9 mouse cellular contexts compared by ENCODE assay signal in the genomic region with DNA sequence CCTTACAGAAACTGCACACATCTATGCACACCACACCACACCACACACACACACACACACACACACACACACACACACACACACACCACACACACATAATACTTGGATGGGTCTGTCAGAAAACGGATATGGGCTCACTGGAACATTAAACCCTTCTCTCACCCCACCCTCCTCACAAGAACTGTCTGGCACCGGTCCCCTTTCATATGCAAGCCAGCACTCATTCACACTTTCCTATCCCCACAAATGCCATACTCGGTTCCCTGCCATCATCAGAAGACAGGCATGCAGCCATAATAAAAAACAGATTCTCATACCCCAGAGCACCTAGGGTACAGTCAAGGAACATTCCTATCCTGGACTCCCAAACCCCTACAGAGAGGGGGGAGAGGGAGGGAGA. TPM values are rescaled to one million over a fixed set of nuclear protein-coding genes. Genes with fewer than 3 reads are reported as not detected.
DNase-seq lines count a peak whose midpoint lies in the region; ATAC-seq lines count a peak whose summit lies in the region.
"Had no signal": no experiment of that assay in that cellular context is flagged by ENCODE, and none has a peak within 500 bp of the region (broad histone marks: within the 10 kb centered on the region; RNA-seq: fewer than 3 reads in every experiment).

No protein-coding gene starts in this region.

- WGBS in heart, embryonic 12.5 days, result 38% methylated on average over 3 of the region's 3 CpGs
- 47% methylated on average over 3 of the region's 3 CpGs for WGBS in embryonic facial prominence, embryonic 10.5 days
- WGBS in hindbrain, embryonic 15.5 days, result 50% methylated on average over 3 of the region's 3 CpGs
- WGBS in midbrain, embryonic 14.5 days, result 70% methylated on average over 3 of the region's 3 CpGs

- peaks cover 28% of the 10 kb centered on the region for H3K4me1 ChIP-seq in heart, embryonic 12.5 days (replicated peaks)
- peaks cover 25% of the 10 kb centered on the region for H3K4me1 ChIP-seq in embryonic facial prominence, embryonic 10.5 days
- peaks cover 26% of the 10 kb centered on the region for H3K4me1 ChIP-seq in hindbrain, embryonic 15.5 days (replicated peaks)
- peaks cover 8% of the 10 kb centered on the region; the same call in 1 of the 2 replicates for H3K4me1 ChIP-seq in midbrain, embryonic 14.5 days (ENCODE audit: control insufficient read depth, insufficient read depth, low read length)

- 0 out of 2 replicates have a peak, but pooled peaks cover 7% of the 10 kb centered on the region for H3K27me3 ChIP-seq in heart, embryonic 12.5 days (replicated peaks)
- H3K27me3 ChIP-seq in embryonic facial prominence, embryonic 10.5 days (replicated peaks; ENCODE audit: low read depth, poor library complexity, severe bottlenecking), result no peaks in the 10 kb centered on the region; the same call in 1 of the 2 replicates
- H3K27me3 ChIP-seq in hindbrain, embryonic 15.5 days, result no peaks in the 10 kb centered on the region
- no peaks in the 10 kb centered on the region for H3K27me3 ChIP-seq in midbrain, embryonic 14.5 days (ENCODE audit: control insufficient read depth, insufficient read depth, low read length)

- no peak overlapping the region for H3K9ac ChIP-seq in heart, embryonic 12.5 days
- no peak overlapping the region for H3K9ac ChIP-seq in hindbrain, embryonic 15.5 days
- no peak overlapping the region; the same call in 1 of the 2 replicates for H3K9ac ChIP-seq in midbrain, embryonic 14.5 days (replicated peaks; ENCODE audit: low read length)

- H3K27ac ChIP-seq in heart, embryonic 12.5 days (ENCODE audit: poor library complexity, severe bottlenecking), result no peak overlapping the region
- H3K27ac ChIP-seq in embryonic facial prominence, embryonic 10.5 days (replicated peaks), result peak overlapping the region; percentile 89
- no peak overlapping the region for H3K27ac ChIP-seq in hindbrain, embryonic 15.5 days (replicated peaks)
- H3K27ac ChIP-seq in midbrain, embryonic 14.5 days (replicated peaks; ENCODE audit: low read depth, low read length), result no peak overlapping the region

- peaks cover 8% of the 10 kb centered on the region for H3K36me3 ChIP-seq in heart, embryonic 12.5 days
- peaks cover 37% of the 10 kb centered on the region for H3K36me3 ChIP-seq in embryonic facial prominence, embryonic 10.5 days (replicated peaks)
- H3K36me3 ChIP-seq in hindbrain, embryonic 15.5 days, result peaks cover 12% of the 10 kb centered on the region
- H3K36me3 ChIP-seq in midbrain, embryonic 14.5 days (ENCODE audit: control insufficient read depth, insufficient read depth, low read length), result peaks cover 33% of the 10 kb centered on the region

- H3K4me2 ChIP-seq in heart, embryonic 12.5 days, result peak overlapping the region; percentile 99; the same call in 1 of the 2 replicates
- H3K4me2 ChIP-seq in hindbrain, embryonic 15.5 days, result peak overlapping the region; percentile 90
- H3K4me2 ChIP-seq in midbrain, embryonic 14.5 days (ENCODE audit: low read length), result peak overlapping the region; percentile 74

- H3K9me3 ChIP-seq in heart, embryonic 12.5 days (replicated peaks), result no peaks in the 10 kb centered on the region
- no peaks in the 10 kb centered on the region for H3K9me3 ChIP-seq in embryonic facial prominence, embryonic 10.5 days
- H3K9me3 ChIP-seq in hindbrain, embryonic 15.5 days, result no peaks in the 10 kb centered on the region
- no peaks in the 10 kb centered on the region for H3K9me3 ChIP-seq in midbrain, embryonic 14.5 days (ENCODE audit: control insufficient read depth, low read length)

- no peak overlapping the region for H3K4me3 ChIP-seq in heart, embryonic 12.5 days
- H3K4me3 ChIP-seq in embryonic facial prominence, embryonic 10.5 days, result peak overlapping the region; percentile 89
- peak overlapping the region; percentile 92 for H3K4me3 ChIP-seq in hindbrain, embryonic 15.5 days
- peak overlapping the region; percentile 81 for H3K4me3 ChIP-seq in midbrain, embryonic 14.5 days (replicated peaks; ENCODE audit: low read depth, low read length)

- DNase-seq in heart, adult 18-20 months, result no peak
- DNase-seq in embryonic facial prominence, embryonic 10.5 days (ENCODE audit: low spot score), result no peak
- DNase-seq in midbrain, embryonic 14.5 days, result no peak
- no peak for DNase-seq in spleen, postnatal 4 days (ENCODE audit: low spot score in 2 of 2)
- no peak for DNase-seq in urinary bladder, adult 18-20 months (ENCODE audit: low spot score in 2 of 2)
- no peak for DNase-seq in lung, postnatal 36 days

- no peak for ATAC-seq in heart, embryonic 12.5 days (ENCODE audit: insufficient number of reproducible peaks, low FRiP score)
- ATAC-seq in hindbrain, embryonic 15.5 days (ENCODE audit: low FRiP score, low read depth), result no peak
- no peak for ATAC-seq in midbrain, embryonic 14.5 days (ENCODE audit: low FRiP score, low TSS enrichment)

RNA-seq across cellular contexts. Expression of gene Carmil3, which starts 1.7 kb away (rescaled TPM):
- polyA plus RNA-seq in heart, embryonic 12.5 days (2016; fragmentation: Nextera tagmentation; extraction: Ambion mirVana), result 2.4 and 2.6 TPM in 2 replicates
- total RNA-seq in heart, adult 18-20 months (2021), result 1 to 10 TPM; 2.5 to 3.4 TPM
- 3.4 and 3.5 TPM in 2 replicates for polyA plus RNA-seq in embryonic facial prominence, embryonic 10.5 days (2016; fragmentation: Nextera tagmentation; extraction: Ambion mirVana)
- 26.3 and 30.5 TPM in 2 replicates for polyA plus RNA-seq in hindbrain, embryonic 15.5 days (2015; fragmentation: Nextera tagmentation; extraction: Ambion mirVana)
- 34.7 and 34.8 TPM in 2 replicates for polyA plus RNA-seq in midbrain, embryonic 14.5 days (2014; fragmentation: Nextera tagmentation; extraction: Ambion mirVana)

RNA-seq across cellular contexts. Expression of gene Dhrs4, which starts 13.5 kb away (rescaled TPM):
- 63.3 and 64.5 TPM in 2 replicates for polyA plus RNA-seq in heart, embryonic 12.5 days (2016; fragmentation: Nextera tagmentation; extraction: Ambion mirVana)
- total RNA-seq in heart, adult 18-20 months (2021), result 100 to 1,000 TPM; 127 to 134 TPM
- 77.3 and 88.4 TPM in 2 replicates for polyA plus RNA-seq in embryonic facial prominence, embryonic 10.5 days (2016; fragmentation: Nextera tagmentation; extraction: Ambion mirVana)
- 25.2 and 26.3 TPM in 2 replicates for polyA plus RNA-seq in hindbrain, embryonic 15.5 days (2015; fragmentation: Nextera tagmentation; extraction: Ambion mirVana)
- 11.5 and 13.3 TPM in 2 replicates for polyA plus RNA-seq in midbrain, embryonic 14.5 days (2014; fragmentation: Nextera tagmentation; extraction: Ambion mirVana)

RNA-seq across cellular contexts. Expression of gene Cpne6, which starts 18.1 kb away (rescaled TPM):
- polyA plus RNA-seq in heart, embryonic 12.5 days (2016; fragmentation: Nextera tagmentation; extraction: Ambion mirVana), result 0.30 and 0.59 TPM in 2 replicates
- total RNA-seq in heart, adult 18-20 months (2021), result not detected
- 0.59 and 0.64 TPM in 2 replicates for polyA plus RNA-seq in embryonic facial prominence, embryonic 10.5 days (2016; fragmentation: Nextera tagmentation; extraction: Ambion mirVana)
- 6.4 and 9.9 TPM in 2 replicates for polyA plus RNA-seq in hindbrain, embryonic 15.5 days (2015; fragmentation: Nextera tagmentation; extraction: Ambion mirVana)
- polyA plus RNA-seq in midbrain, embryonic 14.5 days (2014; fragmentation: Nextera tagmentation; extraction: Ambion mirVana), result 0.74 and 1.4 TPM in 2 replicates

RNA-seq across cellular contexts. Expression of gene Nrl, which starts 32.7 kb away (rescaled TPM):
- not detected in 2 replicates for polyA plus RNA-seq in heart, embryonic 12.5 days (2016; fragmentation: Nextera tagmentation; extraction: Ambion mirVana)
- total RNA-seq in heart, adult 18-20 months (2021), result not detected
- 0.05 TPM in 1 of 2 replicates, not detected in the other for polyA plus RNA-seq in embryonic facial prominence, embryonic 10.5 days (2016; fragmentation: Nextera tagmentation; extraction: Ambion mirVana)
- polyA plus RNA-seq in hindbrain, embryonic 15.5 days (2015; fragmentation: Nextera tagmentation; extraction: Ambion mirVana), result 0.10 and 0.22 TPM in 2 replicates
- 0.24 TPM in 1 of 2 replicates, not detected in the other for polyA plus RNA-seq in midbrain, embryonic 14.5 days (2014; fragmentation: Nextera tagmentation; extraction: Ambion mirVana)
- total RNA-seq: heart, postnatal 10 days had no signal

RNA-seq across cellular contexts. Expression of gene Pck2, which starts 48.0 kb away (rescaled TPM):
- polyA plus RNA-seq in heart, embryonic 12.5 days (2016; fragmentation: Nextera tagmentation; extraction: Ambion mirVana), result 38.8 and 43.0 TPM in 2 replicates
- total RNA-seq in heart, adult 18-20 months (2021), result 1 to 10 TPM; 8.3 to 9.4 TPM
- polyA plus RNA-seq in embryonic facial prominence, embryonic 10.5 days (2016; fragmentation: Nextera tagmentation; extraction: Ambion mirVana), result 20.7 and 23.6 TPM in 2 replicates
- polyA plus RNA-seq in hindbrain, embryonic 15.5 days (2015; fragmentation: Nextera tagmentation; extraction: Ambion mirVana), result 28.6 and 29.4 TPM in 2 replicates
- 15.8 and 16.2 TPM in 2 replicates for polyA plus RNA-seq in midbrain, embryonic 14.5 days (2014; fragmentation: Nextera tagmentation; extraction: Ambion mirVana)
